Mouse (Mus musculus) heart, embryonic 11.5 days (tissue): ENCODE data around the gene Gm3147. TPM values are rescaled to one million over a fixed set of nuclear protein-coding genes. Genes with fewer than 3 reads are reported as not detected.
"Not testable (repeated sequence)": the region's sequence is repeated elsewhere in the genome, so short reads cannot be mapped to it uniquely, and the experiment has no call there.

Experiments used
- ATAC-seq: fragments of 200-750 bp; cut with Nextera tagmentation; replicated peaks from 2 replicates; pipeline ENCODE4 v1.8.0; 2017; ENCODE audit warnings: moderate library complexity; ENCODE audit not compliant: insufficient number of reproducible peaks, low FRiP score, low TSS enrichment
- H3K27ac ChIP-seq: fragments of 300-500 bp; sonication (generic); 2 replicates; pipeline ENCODE4 v1.5.1; 2014; ENCODE audit warnings: mild to moderate bottlenecking, low read depth, low read length
- H3K27me3 ChIP-seq: fragments of 300-500 bp; sonication (generic); 2 replicates; pipeline ENCODE4 v1.6.1; 2014; ENCODE audit warnings: mild to moderate bottlenecking, low read length, mixed read lengths; ENCODE audit not compliant: control insufficient read depth, insufficient read depth
- H3K36me3 ChIP-seq: fragments of 300-500 bp; sonication (generic); 2 replicates; pipeline ENCODE4 v1.6.1; 2014; ENCODE audit warnings: mild to moderate bottlenecking, low read length, moderate library complexity, mixed read lengths; ENCODE audit not compliant: control insufficient read depth, insufficient read depth
- H3K4me1 ChIP-seq: fragments of 300-500 bp; sonication (generic); 2 replicates; pipeline ENCODE4 v1.6.1; 2014; ENCODE audit warnings: low read length; ENCODE audit not compliant: control insufficient read depth, insufficient read depth
- H3K4me2 ChIP-seq: fragments of 300-500 bp; sonication (generic); 2 replicates; pipeline ENCODE4 v1.6.1; 2014; ENCODE audit warnings: mild to moderate bottlenecking, moderate library complexity
- H3K4me3 ChIP-seq: fragments of 300-500 bp; sonication (generic); 2 replicates; pipeline ENCODE4 v1.5.1; 2014; ENCODE audit warnings: low read depth, low read length
- H3K9ac ChIP-seq: fragments of 300-500 bp; sonication (generic); 2 replicates; pipeline ENCODE4 v1.6.1; 2014; ENCODE audit warnings: mild to moderate bottlenecking, low read depth, low read length, moderate library complexity
- H3K9me3 ChIP-seq: fragments of 300-500 bp; sonication (generic); replicated peaks from 2 replicates; pipeline ENCODE4 v1.6.1; 2016; ENCODE audit warnings: low read length; ENCODE audit not compliant: control insufficient read depth
- WGBS: fragments of 180-500 bp; shearing (Covaris S2); extraction: QIAGEN DNeasy Blood & Tissue Kit; methylation state at CpG from one replicate; pipeline ENCODE4 v1.1.7; 2014; ENCODE audit not compliant: insufficient replicate concordance; 5-methylcytosine and 5-hydroxymethylcytosine counted together
- polyA plus RNA-seq: library from polyadenylated mRNA; unstranded; fragments of >200 nt; fragmentation: Nextera tagmentation; extraction: Ambion mirVana; gene quantifications from 2 replicates; pipeline ENCODE4 v1.2.1, GENCODE M21; 2014

Gene Gm3147
- not detected in 2 replicates for polyA plus RNA-seq

DNA sequence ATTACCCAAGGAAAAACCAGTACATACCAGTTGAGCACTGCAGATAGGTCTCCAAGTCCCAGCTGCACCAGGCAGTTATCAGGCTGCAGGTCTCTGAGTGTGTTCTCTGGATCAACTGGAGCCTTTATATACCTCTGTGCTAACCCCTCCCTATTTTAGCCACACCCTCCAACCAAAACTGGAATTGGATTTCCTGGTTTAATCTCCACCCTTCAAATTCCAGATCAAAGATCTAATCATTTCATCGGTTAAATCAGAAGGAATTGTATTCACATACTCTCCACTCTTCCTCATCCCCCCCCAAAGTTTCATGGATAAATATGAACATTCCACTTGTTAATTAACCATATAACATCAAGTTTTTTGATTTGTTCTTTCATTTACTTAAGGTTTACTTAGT is at the start of gene Gm3147:
Gm3147 (minus strand) TSS at position 101 of the 400 bp plus-strand sequence.
- H3K27me3 ChIP-seq, H3K36me3 ChIP-seq, H3K27ac ChIP-seq, H3K4me3 ChIP-seq, H3K9ac ChIP-seq, H3K9me3 ChIP-seq, H3K4me1 ChIP-seq, H3K4me2 ChIP-seq, ATAC-seq: not testable (repeated sequence)
- WGBS, result no CpG with 5 or more reads among the region's 1 CpGs

- not testable (repeated sequence) for H3K4me1 ChIP-seq, H3K36me3 ChIP-seq, H3K27me3 ChIP-seq, H3K4me2 ChIP-seq, H3K9ac ChIP-seq, H3K9me3 ChIP-seq, H3K27ac ChIP-seq, H3K4me3 ChIP-seq, ATAC-seq
- no CpG with 5 or more reads among the region's 2 CpGs for WGBS
These were observed 31.9 kb upstream of the Gm3147 start, which contains the start of gene Gm6205 for GRCm38 (mm10) chr5:94648082-94648481. Gm6205 (plus strand) TSS chr5:94648382.

DNA sequence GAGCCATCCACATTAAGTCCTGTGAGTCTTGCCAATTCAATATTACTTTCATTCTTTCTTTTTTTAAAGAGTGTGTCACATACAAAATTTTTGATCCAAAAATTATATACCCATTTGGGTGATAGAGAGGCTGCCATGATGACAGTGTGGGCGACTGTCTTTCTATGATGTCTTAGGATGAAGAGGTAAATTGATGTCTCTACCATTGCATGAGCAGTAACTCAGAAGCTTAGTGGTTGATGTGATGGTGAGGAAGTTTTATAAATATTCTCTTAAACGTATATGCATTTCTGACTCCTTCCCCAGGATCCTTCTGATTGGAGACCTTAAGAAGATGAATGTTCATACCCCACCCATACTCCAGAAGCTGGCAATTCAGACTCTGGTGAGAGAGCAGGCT is 7.5 kb upstream of the Gm3147 start, which contains the start of gene Gm6509:
Gm6509 (plus strand) TSS at position 301 of the 400 bp plus-strand sequence.
- not testable (repeated sequence) for H3K4me2 ChIP-seq, H3K27me3 ChIP-seq, H3K4me1 ChIP-seq, H3K9me3 ChIP-seq, H3K36me3 ChIP-seq, ATAC-seq, H3K9ac ChIP-seq, H3K4me3 ChIP-seq, H3K27ac ChIP-seq
- 80% methylated on average over 1 of the region's 2 CpGs for WGBS

Other genes with a start within 250 kb of the Gm3147 start
- not detected in 2 replicates for gene Gm7682, start 170.6 kb downstream of the Gm3147 start, polyA plus RNA-seq
- not detected in 2 replicates for gene Gm3139, start 90.1 kb downstream of the Gm3147 start, polyA plus RNA-seq
- gene Gm6509, start 7.6 kb upstream of the Gm3147 start, polyA plus RNA-seq, result not detected in 2 replicates
- gene Gm6205, start 32.0 kb upstream of the Gm3147 start, polyA plus RNA-seq, result not detected in 2 replicates
- not detected in 2 replicates for gene Gm3183, start 249.1 kb upstream of the Gm3147 start, polyA plus RNA-seq